Mouse (Mus musculus) forebrain, embryonic 10.5 days (tissue): ENCODE data around the gene Sapcd1. TPM values are rescaled to one million over a fixed set of nuclear protein-coding genes. Genes with fewer than 3 reads are reported as not detected.
A peak's percentile ranks its signal among the peaks of the same experiment; 100 is the strongest.

ENCODE experiments used
- DNase-seq: peaks from one replicate; pipeline ENCODE4 v3.0.0-alpha.2; 2017; ENCODE audit warnings: low spot score; ENCODE audit errors: extremely low spot score
- H3K27ac ChIP-seq: fragments of 300-500 bp; sonication (generic); 2 replicates; pipeline ENCODE4 v1.5.1; 2016; ENCODE audit warnings: mild to moderate bottlenecking
- H3K27me3 ChIP-seq: fragments of 300-500 bp; sonication (generic); 2 replicates; pipeline ENCODE4 v1.6.1; 2016; ENCODE audit warnings: mild to moderate bottlenecking; ENCODE audit not compliant: poor library complexity, severe bottlenecking
- H3K36me3 ChIP-seq: fragments of 300-500 bp; sonication (generic); replicated peaks from 2 replicates; pipeline ENCODE4 v1.6.1; 2016; ENCODE audit warnings: mild to moderate bottlenecking, moderate library complexity
- H3K4me1 ChIP-seq: fragments of 300-500 bp; sonication (generic); 2 replicates; pipeline ENCODE4 v1.6.1; 2016
- H3K4me3 ChIP-seq: fragments of 300-500 bp; sonication (generic); 2 replicates; pipeline ENCODE4 v1.5.1; 2016; ENCODE audit warnings: mild to moderate bottlenecking, moderate library complexity
- H3K9me3 ChIP-seq: fragments of 300-500 bp; sonication (generic); 2 replicates; pipeline ENCODE4 v1.6.1; 2016; ENCODE audit warnings: mild to moderate bottlenecking, moderate library complexity
- WGBS: fragments of 180-500 bp; shearing (Covaris S2); methylation state at CpG from one replicate; pipeline ENCODE4 v1.1.7; 2016; 5-methylcytosine and 5-hydroxymethylcytosine counted together
- polyA plus RNA-seq: library from polyadenylated mRNA; unstranded; fragments of >200 nt; fragmentation: Nextera tagmentation; extraction: Ambion mirVana; gene quantifications from 2 replicates; pipeline ENCODE4 v1.2.1, GENCODE M21; 2016

Sapcd1 gene
- polyA plus RNA-seq, 1 experiment from 2014 or later, result 3.0 TPM

- WGBS, result 86% methylated on average over 8 of the region's 8 CpGs
- H3K4me3 ChIP-seq, result peak overlapping the region; percentile 87; the same call in 1 of the 2 replicates
- peaks cover 64% of the 10 kb centered on the region for H3K4me1 ChIP-seq
- H3K9me3 ChIP-seq, result no peaks in the 10 kb centered on the region
- no peak for DNase-seq
- peaks cover 54% of the 10 kb centered on the region for H3K36me3 ChIP-seq
- H3K27ac ChIP-seq, result no peak overlapping the region
- H3K27me3 ChIP-seq, result peaks cover 51% of the 10 kb centered on the region
Measured at GRCm38 (mm10) chr17:35061299-35061698, 33.5 kb upstream of the Sapcd1 start.

DNA sequence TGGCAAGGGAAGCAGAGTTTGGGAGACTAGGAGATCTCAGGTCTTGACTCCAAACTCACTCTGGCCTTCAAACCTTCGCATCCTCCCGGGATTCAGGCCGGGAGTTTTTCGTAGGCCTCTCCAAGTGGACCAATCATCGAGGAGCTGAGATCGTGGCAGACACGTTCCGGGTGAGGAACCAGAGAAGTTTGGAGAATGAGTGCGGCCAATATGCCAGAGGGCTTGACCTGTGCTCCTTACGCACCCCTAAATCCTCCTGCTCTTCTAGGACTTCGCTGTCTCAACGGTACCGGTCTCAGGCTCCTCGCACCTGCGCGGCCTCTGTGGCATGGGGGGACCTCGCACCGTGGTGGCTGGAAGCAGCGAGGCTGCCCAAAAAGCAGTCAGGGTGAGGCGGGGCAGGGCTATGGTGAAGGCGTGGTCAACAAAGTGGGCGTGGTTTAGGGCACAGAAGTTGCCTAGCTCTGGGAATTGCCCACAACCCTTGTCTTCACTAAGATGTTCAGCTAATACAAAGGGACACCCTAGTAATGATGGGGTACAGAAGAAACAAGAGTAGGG lies 33.0 kb upstream of the Sapcd1 start:
- no peak for DNase-seq
- H3K9me3 ChIP-seq, result no peaks in the 10 kb centered on the region
- H3K36me3 ChIP-seq, result peaks cover 59% of the 10 kb centered on the region
- H3K4me3 ChIP-seq, result peak overlapping the region; percentile 87
- H3K27me3 ChIP-seq, result peaks cover 46% of the 10 kb centered on the region
- WGBS, result 62% methylated on average over 22 of the region's 22 CpGs
- H3K27ac ChIP-seq, result peak overlapping the region; percentile 98; the same call in 1 of the 2 replicates
- peaks cover 60% of the 10 kb centered on the region for H3K4me1 ChIP-seq

DNA sequence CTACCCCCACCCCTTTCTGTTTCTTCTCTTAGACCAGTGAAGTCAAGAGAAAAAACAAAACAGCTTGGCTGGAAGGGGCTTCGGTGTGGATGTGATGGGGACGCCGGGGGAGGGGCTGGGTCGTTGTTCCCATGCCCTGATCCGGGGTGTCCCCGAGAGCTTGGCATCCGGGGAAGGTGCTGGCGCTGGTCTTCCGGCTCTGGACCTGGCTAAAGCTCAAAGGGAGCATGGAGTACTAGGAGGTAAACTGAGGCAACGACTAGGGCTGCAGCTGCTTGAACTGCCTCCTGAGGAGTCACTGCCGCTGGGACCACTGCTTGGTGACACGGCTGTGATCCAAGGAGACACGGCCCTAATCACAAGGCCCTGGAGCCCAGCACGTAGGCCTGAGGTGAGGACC lies 32.3 kb upstream of the Sapcd1 start:
- WGBS, result 31% methylated on average over 14 of the region's 14 CpGs
- Histone ChIP-seq H3K27me3 (peaks cover 38% of the 10 kb centered on the region), H3K9me3 (no peaks in the 10 kb centered on the region), H3K4me1 (peaks cover 53% of the 10 kb centered on the region), H3K36me3 (peaks cover 66% of the 10 kb centered on the region), H3K4me3 (peak overlapping the region; percentile 87), H3K27ac (peak overlapping the region; percentile 98)
- DNase-seq, result no peak

GRCm38 (mm10) chr17:35058911-35059892 lies 31.4 kb upstream of the Sapcd1 start, which contains the start of gene Ddah2:
Ddah2 (plus strand) TSS chr17:35059035.
- whole genome bisulfite sequencing, result under 1% methylated on average over 57 of the region's 57 CpGs
- DNase-seq, result peak; percentile 96
- H3K4me3 ChIP-seq, result peak within 1 kb of the TSS; percentile 87
- H3K36me3 ChIP-seq, result peaks cover 75% of the 10 kb centered on the region
- H3K9me3 ChIP-seq, result peaks cover 3% of the 10 kb centered on the region; the same call in 1 of the 2 replicates
- peak within 1 kb of the TSS; percentile 98 for H3K27ac ChIP-seq
- H3K27me3 ChIP-seq, result peaks cover 30% of the 10 kb centered on the region
- H3K4me1 ChIP-seq, result peaks cover 44% of the 10 kb centered on the region

GRCm38 (mm10) chr17:35058316-35058715 lies 30.5 kb upstream of the Sapcd1 start:
- peaks cover 21% of the 10 kb centered on the region for H3K27me3 ChIP-seq
- WGBS, result 82% methylated on average over 9 of the region's 9 CpGs
- H3K4me1 ChIP-seq, result peaks cover 40% of the 10 kb centered on the region
- H3K36me3 ChIP-seq, result peaks cover 81% of the 10 kb centered on the region
- DNase-seq, result no peak
- H3K4me3 ChIP-seq, result peak overlapping the region; percentile 87
- peak overlapping the region; percentile 98 for H3K27ac ChIP-seq
- H3K9me3 ChIP-seq, result peaks cover 8% of the 10 kb centered on the region; the same call in 1 of the 2 replicates

DNA sequence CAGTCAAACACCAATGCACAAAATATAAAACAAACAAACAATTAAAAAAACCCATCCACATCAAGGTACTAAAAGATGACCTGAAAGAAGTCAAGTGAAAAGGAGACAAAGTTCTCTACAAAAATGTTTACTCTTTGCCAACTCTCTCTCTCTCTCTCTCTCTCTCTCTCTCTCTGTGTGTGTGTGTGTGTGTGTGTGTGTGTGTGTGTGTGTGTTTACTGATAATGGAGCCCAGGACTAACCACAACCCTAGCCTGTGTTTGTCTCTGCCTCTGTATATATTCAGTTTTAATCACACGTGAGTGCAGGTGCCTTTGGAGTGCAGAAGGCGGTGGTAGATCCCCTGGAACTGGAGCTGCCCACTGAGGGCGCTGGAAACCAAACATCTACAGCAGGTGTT lies 29.3 kb upstream of the Sapcd1 start:
- peaks cover 8% of the 10 kb centered on the region; the same call in 1 of the 2 replicates for H3K9me3 ChIP-seq
- H3K27me3 ChIP-seq, result peaks cover 10% of the 10 kb centered on the region; the same call in 1 of the 2 replicates
- no peak for DNase-seq
- peaks cover 82% of the 10 kb centered on the region for H3K36me3 ChIP-seq
- no peak overlapping the region; the same call in 1 of the 2 replicates for H3K4me3 ChIP-seq
- no peak overlapping the region for H3K27ac ChIP-seq
- 80% methylated on average over 3 of the region's 3 CpGs for WGBS
- peaks cover 50% of the 10 kb centered on the region for H3K4me1 ChIP-seq

- Histone ChIP-seq H3K27ac (no peak overlapping the region), H3K4me3 (no peak overlapping the region), H3K36me3 (peaks cover 71% of the 10 kb centered on the region), H3K27me3 (peaks cover 6% of the 10 kb centered on the region; the same call in 1 of the 2 replicates), H3K4me1 (peaks cover 53% of the 10 kb centered on the region), H3K9me3 (peaks cover 8% of the 10 kb centered on the region; the same call in 1 of the 2 replicates)
- 93% methylated on average over 7 of the region's 7 CpGs for WGBS
- no peak for DNase-seq
Measured at GRCm38 (mm10) chr17:35055691-35056495, 28.1 kb upstream of the Sapcd1 start.

DNA sequence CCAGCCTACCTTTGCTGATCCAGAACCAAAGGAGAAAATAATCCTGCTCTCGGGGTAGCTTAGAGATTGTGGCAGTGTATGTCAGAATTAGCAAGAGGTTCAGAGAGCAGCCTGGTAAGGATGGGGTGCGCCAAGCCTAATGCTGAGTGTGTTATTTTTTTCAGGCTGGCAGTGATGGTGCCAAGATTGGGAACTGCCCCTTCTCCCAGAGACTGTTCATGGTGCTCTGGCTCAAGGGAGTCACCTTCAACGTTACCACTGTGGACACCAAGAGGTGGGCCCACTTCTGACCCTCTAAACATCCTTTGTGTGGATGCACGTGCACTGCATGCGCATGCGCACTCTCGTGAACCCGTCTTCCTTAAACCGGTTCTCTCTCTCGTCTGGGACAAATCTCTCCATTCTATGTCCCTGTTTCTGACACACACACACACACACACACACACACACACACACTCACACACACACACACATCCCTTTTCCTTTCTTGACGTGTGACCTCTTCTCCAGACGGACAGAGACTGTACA lies 24.5 kb upstream of the Sapcd1 start:
- Histone ChIP-seq H3K36me3 (peaks cover 52% of the 10 kb centered on the region), H3K9me3 (peaks cover 8% of the 10 kb centered on the region; the same call in 1 of the 2 replicates), H3K4me1 (peaks cover 57% of the 10 kb centered on the region), H3K4me3 (peak overlapping the region; percentile 72), H3K27me3 (no peaks in the 10 kb centered on the region), H3K27ac (peak overlapping the region; percentile 98)
- 85% methylated on average over 12 of the region's 12 CpGs for WGBS
- no peak for DNase-seq

GRCm38 (mm10) chr17:35051156-35052086 lies 23.6 kb upstream of the Sapcd1 start:
- 1% methylated on average over 20 of the region's 21 CpGs for WGBS
- no peaks in the 10 kb centered on the region for H3K27me3 ChIP-seq
- peak; percentile 68 for DNase-seq
- peak overlapping the region; percentile 98 for H3K27ac ChIP-seq
- peak overlapping the region; percentile 72 for H3K4me3 ChIP-seq
- H3K9me3 ChIP-seq, result peaks cover 8% of the 10 kb centered on the region; the same call in 1 of the 2 replicates
- peaks cover 44% of the 10 kb centered on the region for H3K36me3 ChIP-seq
- H3K4me1 ChIP-seq, result peaks cover 66% of the 10 kb centered on the region

- peak; percentile 73 for DNase-seq
- H3K27me3 ChIP-seq, result no peaks in the 10 kb centered on the region
- H3K9me3 ChIP-seq, result peaks cover 8% of the 10 kb centered on the region; the same call in 1 of the 2 replicates
- H3K36me3 ChIP-seq, result peaks cover 32% of the 10 kb centered on the region
- peaks cover 78% of the 10 kb centered on the region for H3K4me1 ChIP-seq
- WGBS, result under 1% methylated on average over 27 of the region's 27 CpGs
- H3K27ac ChIP-seq, result peak overlapping the region; percentile 98
- peak overlapping the region; percentile 72 for H3K4me3 ChIP-seq
Measured at GRCm38 (mm10) chr17:35050126-35050750, 22.4 kb upstream of the Sapcd1 start.

DNA sequence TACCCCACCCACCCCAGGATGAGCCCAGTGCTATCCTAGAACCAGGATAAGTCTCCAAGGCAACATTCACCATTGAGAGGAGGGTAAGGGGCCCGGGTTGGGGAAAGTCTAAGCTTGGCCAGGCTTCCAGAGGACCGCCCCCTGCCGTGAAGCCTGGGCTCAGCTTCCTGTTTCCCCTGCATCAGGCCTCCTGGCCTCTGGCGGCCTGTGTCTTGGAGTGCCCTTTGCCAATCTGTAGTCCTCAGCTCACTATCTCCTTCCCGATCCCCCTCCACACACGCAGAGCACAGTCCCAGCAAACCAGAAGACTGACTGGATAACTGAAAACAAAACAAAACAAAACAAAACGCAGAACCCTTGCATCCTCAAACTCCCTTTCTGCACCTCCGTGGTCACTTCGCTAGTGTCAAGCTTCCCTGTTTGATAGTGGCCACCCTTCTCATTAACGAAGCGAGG lies 21.8 kb upstream of the Sapcd1 start, which contains the start of gene Clic1:
TSS of gene Clic1 (plus strand) at position 406 of the 456 bp plus-strand sequence.
- Histone ChIP-seq H3K4me3 (peak within 1 kb of the TSS; percentile 72), H3K27ac (peak within 1 kb of the TSS; percentile 98), H3K36me3 (peaks cover 26% of the 10 kb centered on the region), H3K9me3 (peaks cover 8% of the 10 kb centered on the region; the same call in 1 of the 2 replicates), H3K4me1 (peaks cover 83% of the 10 kb centered on the region), H3K27me3 (no peaks in the 10 kb centered on the region)
- DNase-seq, result peak; percentile 78
- 3% methylated on average over 11 of the region's 11 CpGs for WGBS
